Mouse (Mus musculus): ENCODE measurements around the gene Babam2. TPM values are rescaled to one million over a fixed set of nuclear protein-coding genes. Genes with fewer than 3 reads are reported as not detected.

Gene Babam2
- total RNA-seq, 4 experiments from 2014 or later, result 109 to 127 (median 118) TPM

Small RNA genes within 50 kb of the gene (microRNA-seq; reads per million reads assigned to microRNA genes)
- gene Mir3473e, result 0 reads per million in 2 experiments

Other genes with a start within 250 kb of the Babam2 start
- 10 to 100 TPM; 21.4 to 36.3 (median 26.8) TPM for gene Zfp512, start 245.3 kb upstream of the Babam2 start, total RNA-seq (2022)
- under 1 TPM in 2 of 4 experiments, not detected in 2; 0.22 TPM for gene 4930548H24Rik, start 211.9 kb upstream of the Babam2 start, total RNA-seq (2022)
- gene Gpn1, start 202.9 kb upstream of the Babam2 start, total RNA-seq (2022), result 10 to 100 TPM; 34.2 to 39.4 (median 36.6) TPM
- gene Slc4a1ap, start 170.7 kb upstream of the Babam2 start, total RNA-seq (2022), result 10 to 100 TPM; 34.9 to 44.1 (median 38.0) TPM
- 10 to 100 TPM; 20.3 to 24.5 (median 22.9) TPM for gene Supt7l, start 169.9 kb upstream of the Babam2 start, total RNA-seq (2022)
- gene Mrpl33, start 100.7 kb upstream of the Babam2 start, total RNA-seq (2022), result 100 to 1,000 TPM; 266 to 421 (median 323) TPM
- 10 to 100 TPM in 3 of 4 experiments, 1 to 10 TPM in 1; 8.9 to 14.8 (median 10.5) TPM for gene Rbks, start 57 bp upstream of the Babam2 start, total RNA-seq (2022)

Data from adrenal gland, adult 8-10 months (tissue).